Mouse (Mus musculus) bone marrow macrophage, adult 2 months (primary cell): ENCODE measurements around the gene Gm10639.
"Not testable (repeated sequence)": the region's sequence is repeated elsewhere in the genome, so short reads cannot be mapped to it uniquely, and the experiment has no call there.

Experiments
- CTCF ChIP-seq: IDR thresholded peaks from 2 replicates; pipeline ENCODE4 v1.5.1; 2012; ENCODE audit warnings: low read depth, mild to moderate bottlenecking, low read length, moderate library complexity
- POLR2A ChIP-seq: IDR thresholded peaks from 2 replicates; pipeline ENCODE4 v1.6.1; 2012; ENCODE audit warnings: mild to moderate bottlenecking, low read depth, low read length, borderline replicate concordance

GRCm38 (mm10) chr9:78293683-78294082 lies 4.0 kb downstream of the Gm10639 start:
- TF ChIP-seq CTCF, POLR2A: not testable (repeated sequence)
